Mouse (Mus musculus): ENCODE results near the gene Ace. TPM values are rescaled to one million over a fixed set of nuclear protein-coding genes. Genes with fewer than 3 reads are reported as not detected.

The Ace gene
- polyA plus RNA-seq, 1 experiment from 2014 or later: 222 TPM

DNA sequence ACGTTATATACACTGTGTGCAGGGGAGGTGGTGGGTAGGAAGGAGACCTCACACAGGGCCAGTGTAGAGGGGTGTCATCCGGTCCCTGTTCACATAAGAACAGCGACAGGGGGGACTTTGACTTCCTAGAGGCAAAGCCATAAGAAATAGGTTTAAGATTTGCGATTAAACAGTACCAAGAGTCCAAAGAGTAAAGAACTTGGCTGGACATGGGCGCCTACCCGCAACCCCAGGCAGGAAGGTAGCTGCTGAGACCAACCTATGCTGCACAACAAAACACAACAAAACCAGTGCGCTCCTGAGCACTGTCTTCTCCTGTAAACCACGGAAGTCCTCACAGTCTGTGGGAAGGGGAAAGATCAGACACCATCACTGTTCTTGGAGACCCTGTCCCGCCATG lies 15.6 kb upstream of the Ace start:
- Histone ChIP-seq H3K9me3 (ENCODE audit: control insufficient read depth) (no peaks in the 10 kb centered on the region), H3K27ac (ENCODE audit: low read depth, low read length) (peak overlapping the region; percentile 16; the same call in 1 of the 2 replicates), H3K4me2 (replicated peaks; ENCODE audit: low read depth) (no peak overlapping the region), H3K4me1 (replicated peaks; ENCODE audit: control insufficient read depth, insufficient read depth, low read length) (no peaks in the 10 kb centered on the region; the same call in none of the 2 replicates), H3K36me3 (ENCODE audit: control insufficient read depth, insufficient read depth) (no peaks in the 10 kb centered on the region), H3K9ac (ENCODE audit: low read depth, low read length) (no peak overlapping the region), H3K27me3 (replicated peaks; ENCODE audit: control insufficient read depth, insufficient read depth, low read length) (no peaks in the 10 kb centered on the region), H3K4me3 (ENCODE audit: low read depth, low read length) (no peak overlapping the region)
- WGBS: 77% methylated on average over 9 of the region's 9 CpGs
- TF ChIP-seq CTCF (IDR thresholded peaks at IDR 0.05; ENCODE audit: low read depth): no peak
- ATAC-seq: no peak

- TF ChIP-seq CTCF (IDR thresholded peaks at IDR 0.05; ENCODE audit: low read depth): no peak
- Histone ChIP-seq H3K4me3 (ENCODE audit: low read depth, low read length) (no peak within 1 kb of the TSS), H3K27me3 (replicated peaks; ENCODE audit: control insufficient read depth, insufficient read depth, low read length) (no peaks in the 10 kb centered on the region), H3K27ac (ENCODE audit: low read depth, low read length) (no peak within 1 kb of the TSS; the same call in 1 of the 2 replicates), H3K4me2 (replicated peaks; ENCODE audit: low read depth) (no peak within 1 kb of the TSS), H3K9ac (ENCODE audit: low read depth, low read length) (no peak within 1 kb of the TSS), H3K4me1 (replicated peaks; ENCODE audit: control insufficient read depth, insufficient read depth, low read length) (no peaks in the 10 kb centered on the region; the same call in none of the 2 replicates), H3K9me3 (ENCODE audit: control insufficient read depth) (no peaks in the 10 kb centered on the region), H3K36me3 (ENCODE audit: control insufficient read depth, insufficient read depth) (no peaks in the 10 kb centered on the region)
- ATAC-seq: no peak
- 79% methylated on average over 12 of the region's 12 CpGs for WGBS
Measured at GRCm38 (mm10) chr11:105952911-105953386, 14.8 kb upstream of the Ace start, which contains the start of gene Cyb561. Gene Cyb561, minus strand, starts transcription at chr11:105953336.

GRCm38 (mm10) chr11:105953402-105953801 lies 14.3 kb upstream of the Ace start:
- H3K4me2 ChIP-seq (replicated peaks; ENCODE audit: low read depth): no peak overlapping the region
- no peaks in the 10 kb centered on the region for H3K9me3 ChIP-seq (ENCODE audit: control insufficient read depth)
- no peak overlapping the region for H3K4me3 ChIP-seq (ENCODE audit: low read depth, low read length)
- no peaks in the 10 kb centered on the region for H3K27me3 ChIP-seq (replicated peaks; ENCODE audit: control insufficient read depth, insufficient read depth, low read length)
- 0 out of 2 replicates have a peak, but pooled peaks have one; percentile 30 for ATAC-seq
- H3K9ac ChIP-seq (ENCODE audit: low read depth, low read length): no peak overlapping the region
- no peaks in the 10 kb centered on the region; the same call in none of the 2 replicates for H3K4me1 ChIP-seq (replicated peaks; ENCODE audit: control insufficient read depth, insufficient read depth, low read length)
- H3K36me3 ChIP-seq (ENCODE audit: control insufficient read depth, insufficient read depth): no peaks in the 10 kb centered on the region
- no peak overlapping the region for H3K27ac ChIP-seq (ENCODE audit: low read depth, low read length)
- WGBS: 42% methylated on average over 6 of the region's 6 CpGs
- no peak for TF ChIP-seq CTCF (IDR thresholded peaks at IDR 0.05; ENCODE audit: low read depth)

GRCm38 (mm10) chr11:105955815-105956430 lies 11.8 kb upstream of the Ace start:
- H3K4me2 ChIP-seq (replicated peaks; ENCODE audit: low read depth): no peak overlapping the region
- ATAC-seq: no peak
- 85% methylated on average over 28 of the region's 28 CpGs for whole genome bisulfite sequencing
- no peak for TF ChIP-seq CTCF (IDR thresholded peaks at IDR 0.05; ENCODE audit: low read depth)
- H3K9ac ChIP-seq (ENCODE audit: low read depth, low read length): no peak overlapping the region
- no peaks in the 10 kb centered on the region; the same call in none of the 2 replicates for H3K4me1 ChIP-seq (replicated peaks; ENCODE audit: control insufficient read depth, insufficient read depth, low read length)
- no peaks in the 10 kb centered on the region for H3K9me3 ChIP-seq (ENCODE audit: control insufficient read depth)
- H3K36me3 ChIP-seq (ENCODE audit: control insufficient read depth, insufficient read depth): no peaks in the 10 kb centered on the region
- no peaks in the 10 kb centered on the region for H3K27me3 ChIP-seq (replicated peaks; ENCODE audit: control insufficient read depth, insufficient read depth, low read length)
- no peak overlapping the region for H3K4me3 ChIP-seq (ENCODE audit: low read depth, low read length)
- no peak overlapping the region for H3K27ac ChIP-seq (ENCODE audit: low read depth, low read length)

DNA sequence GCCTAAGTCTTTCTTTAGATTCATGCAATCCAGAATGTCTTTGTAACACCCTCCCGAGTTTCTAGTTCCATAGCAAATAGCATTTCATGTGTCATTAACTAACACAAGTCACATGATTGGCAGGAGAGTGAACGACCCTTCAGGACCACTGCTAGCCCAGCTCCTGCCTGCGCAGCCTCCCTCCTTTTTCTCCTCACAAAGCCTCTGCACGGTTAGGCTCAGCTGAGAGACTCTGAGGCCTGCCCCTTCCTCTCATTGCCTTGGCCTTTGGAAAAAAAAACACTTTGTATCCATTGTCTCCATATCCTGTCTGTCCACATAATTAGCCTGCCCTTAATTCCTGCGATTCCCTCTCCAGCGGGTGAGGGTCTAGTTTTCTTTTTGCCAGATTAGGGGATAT lies 10.2 kb upstream of the Ace start:
- 62% methylated on average over 6 of the region's 6 CpGs for WGBS
- no peak for ATAC-seq
- Histone ChIP-seq H3K27me3 (replicated peaks; ENCODE audit: control insufficient read depth, insufficient read depth, low read length) (no peaks in the 10 kb centered on the region), H3K27ac (ENCODE audit: low read depth, low read length) (no peak overlapping the region), H3K36me3 (ENCODE audit: control insufficient read depth, insufficient read depth) (no peaks in the 10 kb centered on the region), H3K4me1 (replicated peaks; ENCODE audit: control insufficient read depth, insufficient read depth, low read length) (no peaks in the 10 kb centered on the region; the same call in none of the 2 replicates), H3K9me3 (ENCODE audit: control insufficient read depth) (no peaks in the 10 kb centered on the region), H3K4me2 (replicated peaks; ENCODE audit: low read depth) (no peak overlapping the region), H3K4me3 (ENCODE audit: low read depth, low read length) (no peak overlapping the region), H3K9ac (ENCODE audit: low read depth, low read length) (no peak overlapping the region)
- TF ChIP-seq CTCF (IDR thresholded peaks at IDR 0.05; ENCODE audit: low read depth): no peak

DNA sequence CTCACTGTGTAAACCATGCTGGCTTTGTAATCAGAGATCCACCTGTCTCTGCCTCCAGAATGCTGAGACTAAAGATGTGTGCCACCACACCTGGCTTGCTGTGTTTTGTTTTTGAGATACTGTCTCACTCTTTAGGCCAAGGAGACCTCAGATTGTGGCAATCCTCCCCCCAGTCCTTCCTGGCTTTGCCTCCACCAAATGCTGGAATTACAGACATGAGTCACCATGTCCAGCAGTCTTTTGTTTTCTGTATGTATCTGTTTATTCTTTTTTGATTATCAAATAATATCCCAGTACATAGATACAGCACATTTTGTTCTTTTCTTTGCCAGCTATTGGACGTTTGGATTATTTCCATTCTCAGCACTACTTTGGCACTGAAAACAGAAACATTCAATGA lies 9.2 kb upstream of the Ace start:
- no peak for ATAC-seq
- Histone ChIP-seq H3K9me3 (ENCODE audit: control insufficient read depth) (no peaks in the 10 kb centered on the region), H3K27me3 (replicated peaks; ENCODE audit: control insufficient read depth, insufficient read depth, low read length) (no peaks in the 10 kb centered on the region), H3K4me1 (replicated peaks; ENCODE audit: control insufficient read depth, insufficient read depth, low read length) (no peaks in the 10 kb centered on the region), H3K27ac (ENCODE audit: low read depth, low read length) (no peak overlapping the region), H3K9ac (ENCODE audit: low read depth, low read length) (no peak overlapping the region), H3K36me3 (ENCODE audit: control insufficient read depth, insufficient read depth) (no peaks in the 10 kb centered on the region), H3K4me3 (ENCODE audit: low read depth, low read length) (no peak overlapping the region), H3K4me2 (replicated peaks; ENCODE audit: low read depth) (no peak overlapping the region)
- WGBS: 34% methylated on average over 1 of the region's 1 CpGs
- no peak for TF ChIP-seq CTCF (IDR thresholded peaks at IDR 0.05; ENCODE audit: low read depth)
